Mouse (Mus musculus): ENCODE data around the gene Alkbh8.
"Not testable (repeated sequence)": the region's sequence is repeated elsewhere in the genome, so short reads cannot be mapped to it uniquely, and the experiment has no call there.

Gene Alkbh8

DNA sequence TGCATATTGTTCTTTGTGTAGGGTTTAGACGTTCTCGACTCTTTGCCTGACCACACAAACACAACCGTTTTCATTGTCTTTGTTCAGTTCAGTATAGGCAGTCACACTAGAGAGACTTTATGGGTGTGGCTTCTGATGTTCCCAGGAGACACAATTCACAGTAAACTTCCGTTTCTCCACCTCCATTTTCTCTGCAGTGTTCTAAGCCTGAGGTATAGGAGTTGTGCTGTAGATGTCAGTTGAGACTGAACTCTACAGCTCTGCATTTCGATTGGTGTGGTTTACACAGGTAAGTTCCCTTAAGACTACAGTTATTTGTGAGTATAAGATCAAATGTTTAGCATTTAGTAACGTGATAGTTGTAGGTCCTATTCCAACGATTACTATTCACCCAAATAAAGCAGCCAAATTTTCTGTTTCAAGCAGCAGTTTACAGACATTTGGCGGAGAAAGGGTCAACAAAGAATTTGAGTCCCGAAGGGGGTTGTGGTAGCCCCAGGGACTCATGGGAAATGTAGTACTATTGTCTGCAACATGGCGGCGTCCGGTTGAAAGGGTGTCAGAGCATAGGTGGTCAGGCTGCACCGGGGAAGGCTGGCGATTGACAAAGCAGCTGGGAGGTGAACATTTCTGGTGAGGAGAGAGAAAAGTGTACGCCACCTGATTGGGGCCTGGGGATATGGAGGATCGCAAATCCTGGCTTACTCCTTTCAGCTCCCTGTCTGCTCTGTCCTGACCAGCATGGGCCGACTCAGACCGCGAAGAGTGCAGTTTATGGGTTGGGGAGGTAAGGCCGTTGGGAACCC is at the start of gene Alkbh8:
Gene Alkbh8, plus strand, starts transcription at position 179 of the 806 bp plus-strand sequence.
- DNase-seq, result peak; percentile 82

DNA sequence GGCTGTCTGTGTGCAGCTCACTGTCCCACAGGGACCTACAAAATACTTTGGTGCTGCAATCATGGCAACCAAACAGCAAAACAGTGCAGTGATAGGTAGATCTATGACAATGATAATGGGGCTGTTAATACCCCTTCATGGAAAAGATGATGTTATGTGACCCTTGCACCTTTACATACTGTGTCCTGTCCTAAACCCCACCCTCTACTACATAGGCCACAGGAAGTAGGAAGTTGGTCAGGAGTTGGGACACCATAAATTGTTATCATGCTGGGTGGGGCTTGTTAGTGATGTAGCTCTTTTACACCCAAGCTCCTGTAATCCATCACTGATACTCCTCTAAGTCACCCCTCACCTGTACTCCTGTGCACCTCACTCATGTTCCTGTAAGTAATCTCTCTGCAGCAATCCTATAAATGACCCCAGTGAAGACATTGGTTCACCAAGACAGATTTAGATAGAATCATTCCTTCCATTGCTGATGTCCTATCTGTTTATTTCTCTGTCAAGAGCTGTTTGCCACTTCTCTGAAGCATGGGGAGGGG is 25.6 kb upstream of the Alkbh8 start:
- DNase-seq, result no peak

DNA sequence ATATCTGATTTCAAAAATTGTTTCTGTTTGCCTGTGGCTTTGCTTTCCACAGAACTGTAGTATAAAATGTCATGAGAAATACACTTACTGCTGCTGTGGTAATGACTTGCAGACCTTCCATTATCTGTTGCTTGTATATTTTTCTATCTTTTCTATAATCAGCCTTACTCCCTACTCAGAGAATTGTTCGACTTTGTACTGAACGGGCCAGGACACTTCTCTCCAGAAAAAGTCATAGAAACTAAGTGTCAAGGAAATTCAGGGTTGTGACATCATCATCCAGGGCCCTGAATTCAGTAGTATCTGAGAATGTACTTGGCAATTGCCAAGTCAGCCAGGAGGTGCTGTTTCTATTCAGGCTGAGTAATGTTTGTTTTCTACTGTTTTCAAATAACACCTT is 24.9 kb upstream of the Alkbh8 start:
- DNase-seq, result no peak

DNA sequence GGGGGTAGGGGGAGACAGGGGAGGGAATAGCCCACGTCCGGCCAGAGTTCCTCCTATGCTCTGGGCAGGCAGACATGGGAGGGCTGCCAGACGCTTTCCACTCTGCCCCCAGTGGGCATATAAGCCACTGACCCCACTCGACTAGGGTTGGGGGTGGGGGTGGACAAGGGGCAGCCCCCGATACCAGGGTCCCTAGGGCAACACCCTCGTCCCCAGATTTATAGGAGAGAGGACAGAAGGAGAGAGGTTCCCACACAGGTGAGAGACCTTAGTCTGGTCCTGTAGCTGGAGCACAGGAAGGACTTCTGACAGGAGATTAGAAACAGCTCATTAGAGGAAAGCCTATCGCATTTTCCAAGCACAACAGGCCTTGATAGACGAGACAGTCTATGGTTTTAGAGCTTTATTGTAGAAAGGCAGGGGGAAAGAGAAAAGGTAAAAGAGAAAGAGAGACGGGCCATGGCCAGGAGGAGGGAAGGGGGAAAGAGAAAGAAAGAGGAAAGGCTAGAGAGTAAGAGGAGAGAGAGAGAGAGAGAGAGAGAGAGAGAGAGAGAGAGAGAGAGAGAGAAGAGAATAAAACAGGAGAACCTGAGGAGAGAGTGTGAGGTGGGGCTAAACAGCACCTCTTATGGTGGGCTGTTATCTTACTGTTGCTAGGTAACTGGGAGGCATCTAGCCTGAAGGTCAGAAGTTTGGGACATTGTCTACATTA is 7.4 kb upstream of the Alkbh8 start:
- not testable (repeated sequence) for DNase-seq

DNA sequence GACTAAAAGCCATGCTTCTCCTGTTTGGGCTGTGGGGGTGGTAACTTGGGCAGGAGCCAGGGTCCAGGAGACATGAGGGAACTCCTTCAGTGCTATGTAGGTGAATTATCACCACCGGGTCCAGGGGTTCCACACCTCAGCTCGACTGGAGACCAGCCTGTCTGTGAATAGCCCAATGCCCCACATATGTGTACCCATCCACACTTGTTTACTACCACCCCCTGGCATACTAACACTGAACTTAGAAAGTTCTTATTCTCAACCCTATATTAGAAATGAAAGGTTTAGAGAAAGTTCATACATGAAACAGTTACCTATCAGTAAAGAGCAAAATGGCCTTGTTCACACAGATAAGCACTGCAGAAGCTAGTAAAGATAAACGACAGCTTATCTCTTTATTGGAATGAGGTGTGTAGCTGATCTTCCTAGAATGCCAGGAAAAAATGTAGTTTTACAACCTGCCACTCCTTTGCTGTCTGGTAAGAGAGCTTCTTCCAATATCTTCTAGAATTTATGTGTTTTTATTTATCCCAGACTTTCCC is 6.8 kb upstream of the Alkbh8 start:
- DNase-seq, result no peak

DNA sequence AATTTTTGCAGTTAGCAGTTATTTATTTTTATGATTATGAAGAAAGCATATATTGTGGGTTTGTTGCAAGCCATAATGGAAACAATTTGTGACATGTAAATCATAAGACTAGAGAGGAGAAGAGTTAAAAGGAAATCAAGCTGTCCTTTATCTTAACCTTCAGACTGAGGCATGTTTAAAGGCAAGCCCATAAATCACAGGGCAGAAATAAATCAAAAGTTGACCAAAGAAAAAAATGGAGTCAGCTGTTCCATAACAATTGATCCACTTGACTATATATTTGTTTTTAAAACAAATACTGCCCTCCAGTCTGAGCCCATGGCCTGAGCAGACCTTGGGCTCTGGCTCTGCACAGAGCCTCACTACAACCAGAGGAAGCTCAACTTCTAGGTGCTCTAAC is 4.6 kb upstream of the Alkbh8 start:
- DNase-seq, result no peak

DNA sequence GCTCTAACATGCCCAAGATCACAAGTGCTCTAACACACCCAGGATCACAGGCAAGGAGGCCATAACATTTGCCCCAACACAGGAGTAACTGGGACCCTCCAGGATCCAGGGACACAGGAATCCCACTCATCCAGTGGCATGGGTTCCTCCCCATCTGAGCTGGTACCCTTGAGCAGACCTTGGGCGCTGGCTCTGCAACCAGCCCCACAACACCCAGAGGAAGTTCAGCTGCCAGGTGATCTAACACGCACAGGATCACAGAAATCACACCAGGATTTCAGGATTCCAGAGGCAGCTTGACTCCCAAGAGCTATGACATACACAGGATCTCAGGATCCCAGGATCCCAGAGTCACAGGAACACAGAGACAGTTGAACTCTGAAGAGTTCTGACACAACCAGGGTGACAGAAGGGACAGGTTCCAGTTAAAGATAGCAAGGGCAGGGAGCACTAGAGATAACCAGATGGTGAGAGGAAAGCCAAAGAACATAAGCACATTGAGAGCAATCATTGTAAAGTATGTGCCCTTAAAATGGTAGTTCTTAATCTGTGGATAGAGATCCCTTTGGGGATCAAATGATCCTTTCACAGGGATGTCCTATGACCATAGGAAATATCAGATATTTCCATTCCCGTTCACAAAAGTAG is 4.1 kb upstream of the Alkbh8 start:
- DNase-seq, result no peak

DNA sequence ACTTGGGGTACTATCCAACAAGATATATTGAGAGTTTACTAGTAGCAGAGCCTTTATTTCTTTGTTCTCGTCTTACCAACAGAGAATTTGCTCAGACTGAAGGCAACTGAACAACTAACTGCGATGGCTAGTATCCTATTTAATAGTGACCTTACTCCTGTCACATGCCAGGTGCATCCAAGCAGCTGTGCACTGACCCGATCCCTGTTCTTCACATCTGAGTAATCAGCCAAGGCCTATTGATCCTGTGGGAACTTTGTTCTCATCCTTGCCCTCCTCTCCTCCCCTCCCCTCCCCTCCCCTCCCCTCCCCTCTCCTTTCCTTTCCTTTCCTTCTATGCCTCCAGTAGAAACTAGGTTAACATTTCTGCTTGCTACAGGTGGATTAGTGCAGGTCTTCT is 1.7 kb downstream of the Alkbh8 start:
- DNase-seq, result no peak

DNA sequence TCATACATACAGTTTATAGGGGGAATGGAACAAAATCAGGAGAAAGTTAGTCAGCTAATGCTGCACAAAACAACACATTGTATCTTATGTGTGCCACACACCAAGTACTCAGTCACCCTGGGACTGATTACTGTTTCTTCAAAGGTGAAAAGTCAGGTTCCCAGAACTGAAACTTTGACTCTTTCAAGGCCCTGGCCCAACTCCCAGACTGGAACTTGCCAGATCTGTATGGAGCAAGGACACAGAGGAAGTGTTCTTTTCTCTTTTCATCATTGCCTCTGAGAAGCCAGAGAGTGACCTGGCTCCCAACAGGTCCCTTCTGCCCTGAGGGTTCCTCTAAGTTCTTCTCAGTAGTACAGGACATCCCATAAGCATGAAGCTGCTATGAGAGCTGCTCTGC is 10.2 kb downstream of the Alkbh8 start:
- DNase-seq, result no peak

DNA sequence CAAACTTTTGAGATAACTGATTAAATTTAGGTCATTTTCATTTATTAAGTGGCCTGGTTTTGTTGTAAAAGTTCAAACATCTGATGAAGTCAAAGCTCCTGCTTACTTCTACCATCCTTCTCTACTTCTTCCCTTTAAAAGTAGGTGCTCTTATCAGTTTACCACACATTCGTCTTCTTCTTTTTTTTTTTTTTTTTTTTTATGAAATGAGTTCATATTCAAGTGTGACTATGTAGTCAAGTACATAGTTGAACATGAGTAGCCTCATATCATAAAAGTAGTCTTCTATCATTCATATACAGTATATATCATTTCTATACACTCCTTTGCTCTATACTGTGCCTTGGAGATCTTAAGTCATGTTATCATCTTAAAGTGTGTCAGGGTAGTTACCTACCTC is 11.0 kb downstream of the Alkbh8 start:
- no peak for DNase-seq

DNA sequence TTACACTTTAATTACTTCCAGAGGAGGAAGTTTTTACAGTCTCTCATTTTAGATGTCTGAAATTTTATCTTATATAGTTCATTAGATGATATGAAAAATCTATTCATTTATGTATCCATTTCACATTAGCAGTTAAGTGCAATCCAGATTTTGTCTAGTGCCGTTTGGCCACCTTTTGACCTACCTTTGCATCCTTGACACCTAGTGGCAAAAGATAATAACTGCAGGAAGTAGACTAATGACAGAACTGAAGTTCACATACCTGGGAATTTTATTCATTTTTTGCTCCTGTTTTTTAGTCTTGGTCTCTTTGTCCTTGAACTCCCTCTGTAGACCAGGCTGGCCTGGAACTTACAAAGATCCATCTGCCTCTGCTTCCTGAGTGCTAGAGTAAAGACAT is 15.1 kb downstream of the Alkbh8 start:
- DNase-seq, result no peak

DNA sequence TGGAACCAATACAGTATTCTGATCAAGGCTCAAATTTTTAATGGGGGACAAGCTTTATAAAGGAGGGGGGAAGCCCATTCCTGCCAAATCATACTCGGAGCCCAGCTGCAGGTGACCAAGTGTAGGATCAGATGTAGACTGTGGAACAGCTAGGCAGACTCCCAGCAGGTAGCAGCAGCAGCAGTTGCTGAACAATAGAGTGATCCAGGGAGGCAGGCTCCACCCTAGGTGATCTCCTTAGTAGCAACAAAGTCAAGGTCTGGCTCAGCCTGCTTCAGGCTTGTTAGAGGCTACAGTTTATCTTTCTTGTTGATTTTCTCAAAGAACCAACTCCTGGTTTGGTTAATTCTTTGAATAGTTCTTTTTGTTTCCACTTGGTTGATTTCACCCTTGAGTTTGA is 41.4 kb downstream of the Alkbh8 start:
- not testable (repeated sequence) for DNase-seq

DNA sequence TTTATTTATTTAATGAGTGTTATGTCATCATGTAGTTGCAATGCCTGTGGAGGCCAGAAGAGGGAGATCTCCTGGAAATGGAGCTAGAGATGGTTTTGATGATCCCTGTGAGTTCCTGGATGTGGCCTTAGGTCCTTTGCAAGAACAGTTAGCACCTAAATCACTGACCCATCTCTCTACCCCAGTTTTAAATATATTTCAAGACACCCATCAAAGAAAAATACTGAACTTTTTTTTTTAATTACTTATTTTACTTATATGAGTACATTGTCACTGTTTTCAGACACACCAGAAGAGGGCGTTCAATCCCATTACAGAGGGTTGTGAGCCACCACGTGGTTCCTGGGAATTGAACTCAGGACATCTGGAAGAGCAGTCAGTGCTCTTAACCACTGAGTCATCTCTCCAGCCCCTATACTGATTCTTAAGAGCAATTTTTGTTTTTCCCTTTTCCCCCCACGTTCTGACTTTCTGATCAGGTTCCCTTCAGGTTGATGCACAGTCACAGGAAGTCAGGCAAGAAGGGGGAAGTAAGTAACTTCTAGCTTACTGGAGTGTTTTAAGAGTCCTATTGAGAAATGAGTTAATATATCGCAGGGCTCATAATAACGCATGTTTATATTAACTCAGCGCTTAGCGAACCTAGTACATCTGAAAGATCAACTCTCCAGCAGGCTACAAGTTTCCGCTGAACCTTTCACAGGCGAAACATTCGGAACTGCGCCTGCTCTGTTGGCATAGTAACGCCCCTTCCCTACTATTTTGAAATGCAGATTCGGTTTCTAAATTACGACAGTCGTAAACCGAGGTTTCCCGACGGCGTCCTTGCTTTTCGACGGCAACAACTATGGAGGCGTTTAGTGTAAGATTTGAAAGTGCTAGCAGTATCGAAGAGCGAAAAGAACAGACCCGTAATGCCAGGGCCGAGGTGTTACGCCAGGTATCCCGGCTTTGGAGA is 68.6 kb downstream of the Alkbh8 start, which contains the start of gene Cwf19l2:
Gene Cwf19l2, plus strand, starts transcription at position 342 of the 958 bp plus-strand sequence.
- DNase-seq, result peak; percentile 76

DNA sequence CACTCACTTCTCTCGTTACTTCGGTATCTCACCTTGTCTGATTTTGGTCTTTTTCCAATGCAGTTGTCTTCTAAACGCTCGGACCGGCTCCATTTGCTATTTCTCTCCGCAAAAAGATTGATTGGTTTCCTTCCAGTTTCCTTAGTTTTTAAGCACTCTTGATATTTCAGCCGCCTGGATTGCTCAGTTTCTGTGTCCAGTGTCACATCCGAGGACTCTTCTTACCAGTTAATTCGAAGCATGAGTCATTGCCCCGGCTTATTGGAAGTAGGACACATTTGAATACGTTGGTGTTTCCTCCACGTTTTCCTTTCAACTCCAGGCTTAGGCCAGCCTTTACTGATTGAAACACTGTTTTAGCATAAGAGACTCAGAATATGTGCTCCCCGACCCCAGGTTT is 69.4 kb downstream of the Alkbh8 start:
- peak; percentile 10 for DNase-seq

DNA sequence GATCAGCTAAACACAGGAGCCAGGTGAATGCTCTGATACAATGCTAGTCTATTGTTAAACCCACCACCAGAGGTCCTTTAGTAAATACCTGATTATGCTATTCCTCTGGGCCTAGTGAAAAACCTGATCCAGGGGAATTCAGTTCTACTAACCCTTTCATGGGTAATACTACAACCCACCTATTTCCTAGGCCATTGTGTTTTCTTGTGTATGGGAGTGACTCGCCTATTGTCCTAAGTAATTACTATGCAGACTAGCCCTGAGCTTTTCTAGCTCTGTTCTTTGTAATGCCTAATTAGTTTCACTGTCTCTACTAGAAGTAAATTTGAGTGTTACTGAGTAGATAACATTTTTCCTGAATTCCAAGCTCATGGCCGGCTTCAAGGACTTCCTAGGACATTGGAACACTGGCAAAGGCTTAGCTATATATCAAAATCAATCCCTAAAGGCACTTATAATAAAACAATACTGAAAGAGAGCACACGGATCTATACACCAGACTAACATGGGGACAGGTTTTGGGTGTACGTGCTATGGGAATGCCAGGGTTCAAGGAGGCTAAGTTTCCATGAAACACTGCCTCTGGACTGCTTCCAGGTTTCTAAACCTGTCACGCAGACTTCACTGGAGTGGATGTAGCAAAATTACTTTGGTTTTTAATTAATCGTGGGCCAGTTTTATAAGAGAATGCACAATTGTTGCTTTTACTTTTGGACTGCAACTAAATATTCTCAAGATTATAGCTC is 104.8 kb downstream of the Alkbh8 start:
- not testable (repeated sequence) for DNase-seq
